Mouse (Mus musculus): Measurements from ENCODE around the gene Zfp341. TPM values are rescaled to one million over a fixed set of nuclear protein-coding genes. Genes with fewer than 3 reads are reported as not detected.
A peak's percentile ranks its signal among the peaks of the same experiment; 100 is the strongest.

The Zfp341 gene
- polyA plus RNA-seq, 1 experiment from 2014 or later, result 0.85 TPM

DNA sequence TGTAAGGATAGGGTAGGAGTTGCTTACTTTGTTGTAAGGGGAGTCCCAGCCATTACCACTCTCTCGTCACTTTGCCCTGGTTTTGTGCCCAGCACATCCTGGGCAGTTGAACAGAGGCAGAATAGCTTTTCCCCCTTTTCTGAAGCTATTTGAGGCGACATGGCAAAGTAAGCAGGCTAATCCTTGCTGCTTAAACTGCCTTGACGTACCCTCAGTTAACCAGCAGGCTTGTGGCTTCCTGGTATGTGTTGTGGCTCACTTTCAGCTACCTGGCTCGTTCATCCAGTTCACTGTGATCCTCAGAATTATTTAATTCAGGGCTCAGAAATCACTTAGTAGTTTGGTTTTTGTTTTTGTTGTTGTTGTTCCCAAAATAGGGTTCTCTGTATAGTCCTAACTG lies 57.6 kb downstream of the Zfp341 start:
- 70% methylated on average over 4 of the region's 4 CpGs for WGBS (ENCODE audit: insufficient replicate concordance)

GRCm38 (mm10) chr2:154674008-154674407 lies 60.9 kb downstream of the Zfp341 start:
- TF ChIP-seq EP300 (IDR thresholded peaks at IDR 0.05; ENCODE audit: low read depth) (no peak), CTCF (IDR thresholded peaks at IDR 0.05; ENCODE audit: low read depth) (no peak)
- H3K27ac ChIP-seq (ENCODE audit: low read depth), result no peak overlapping the region
- no peak for DNase-seq
- H3K27me3 ChIP-seq (ENCODE audit: insufficient read depth, low read length), result no peaks in the 10 kb centered on the region
- no peak overlapping the region for H3K9ac ChIP-seq (replicated peaks)
- no peak overlapping the region for H3K4me2 ChIP-seq (ENCODE audit: low read depth, low read length)
- WGBS (ENCODE audit: insufficient replicate concordance), result 86% methylated on average over 4 of the region's 4 CpGs
- H3K9me3 ChIP-seq (ENCODE audit: low read length), result no peaks in the 10 kb centered on the region
- peaks cover 3% of the 10 kb centered on the region for H3K36me3 ChIP-seq (replicated peaks; ENCODE audit: insufficient read depth, low read length)
- peaks cover 13% of the 10 kb centered on the region for H3K4me1 ChIP-seq (ENCODE audit: insufficient read depth)
- ATAC-seq, result no peak
- H3K4me3 ChIP-seq (ENCODE audit: low read depth, low read length), result no peak overlapping the region

More for the DNA sequence above, 57.6 kb downstream of the Zfp341 start:
- TF ChIP-seq CTCF (IDR thresholded peaks at IDR 0.05; ENCODE audit: low read depth), result no peak
- TF ChIP-seq EP300 (IDR thresholded peaks at IDR 0.05; ENCODE audit: low read depth), result no peak
- ATAC-seq (no peak), DNase-seq (no peak)
- Histone ChIP-seq H3K9me3 (ENCODE audit: low read length) (no peaks in the 10 kb centered on the region), H3K27me3 (ENCODE audit: insufficient read depth, low read length) (no peaks in the 10 kb centered on the region), H3K27ac (ENCODE audit: low read depth) (no peak overlapping the region), H3K4me2 (ENCODE audit: low read depth, low read length) (no peak overlapping the region), H3K4me3 (ENCODE audit: low read depth, low read length) (no peak overlapping the region), H3K36me3 (replicated peaks; ENCODE audit: insufficient read depth, low read length) (peaks cover 7% of the 10 kb centered on the region), H3K4me1 (ENCODE audit: insufficient read depth) (no peaks in the 10 kb centered on the region), H3K9ac (replicated peaks) (no peak overlapping the region)

- Histone ChIP-seq H3K4me3 (ENCODE audit: low read depth, low read length) (0 out of 2 replicates have a peak overlapping the region, but pooled peaks have one; percentile 1), H3K9ac (replicated peaks) (peak overlapping the region; percentile 3; the same call in 1 of the 2 replicates), H3K4me1 (ENCODE audit: insufficient read depth) (peaks cover 14% of the 10 kb centered on the region), H3K9me3 (ENCODE audit: low read length) (no peaks in the 10 kb centered on the region), H3K27me3 (ENCODE audit: insufficient read depth, low read length) (no peaks in the 10 kb centered on the region), H3K36me3 (replicated peaks; ENCODE audit: insufficient read depth, low read length) (peaks cover 4% of the 10 kb centered on the region), H3K27ac (ENCODE audit: low read depth) (peak overlapping the region; percentile 59), H3K4me2 (ENCODE audit: low read depth, low read length) (peak overlapping the region; percentile 44)
- no peak for TF ChIP-seq CTCF (IDR thresholded peaks at IDR 0.05; ENCODE audit: low read depth)
- TF ChIP-seq EP300 (IDR thresholded peaks at IDR 0.05; ENCODE audit: low read depth), result no peak
- ATAC-seq (peak; percentile 71), DNase-seq (no peak)
- 56% methylated on average over 19 of the region's 19 CpGs for WGBS (ENCODE audit: insufficient replicate concordance)
Measured at GRCm38 (mm10) chr2:154676653-154677609, 63.8 kb downstream of the Zfp341 start.

DNA sequence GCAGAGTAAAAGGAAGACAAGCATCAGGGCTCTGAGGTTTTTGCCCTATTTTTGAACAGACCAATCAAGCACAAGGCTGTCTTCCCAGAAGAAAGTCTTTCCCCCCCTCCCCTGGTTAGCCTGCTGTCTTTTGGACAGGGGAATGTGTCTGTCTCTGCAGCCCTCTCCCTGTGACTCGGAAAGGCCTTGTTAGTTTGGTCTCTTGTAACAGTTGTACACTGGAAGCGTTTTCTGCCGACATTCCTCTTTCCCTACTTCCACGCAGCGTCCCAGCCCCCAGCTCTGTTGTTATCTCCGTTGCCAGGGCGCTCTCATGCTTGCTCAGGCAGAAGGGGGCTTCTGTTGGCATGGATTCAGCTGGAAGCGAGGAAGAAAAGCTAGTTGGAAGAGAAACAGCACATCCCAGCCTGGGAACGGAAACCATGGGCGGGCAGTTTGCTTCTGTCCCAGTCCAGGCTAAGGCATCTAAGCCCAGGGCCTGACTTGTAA lies 64.6 kb downstream of the Zfp341 start:
- Histone ChIP-seq H3K9ac (replicated peaks) (peak overlapping the region; percentile 3; the same call in 1 of the 2 replicates), H3K4me2 (ENCODE audit: low read depth, low read length) (peak overlapping the region; percentile 44), H3K27ac (ENCODE audit: low read depth) (peak overlapping the region; percentile 59), H3K4me1 (ENCODE audit: insufficient read depth) (peaks cover 14% of the 10 kb centered on the region), H3K36me3 (replicated peaks; ENCODE audit: insufficient read depth, low read length) (peaks cover 4% of the 10 kb centered on the region; the same call in 1 of the 2 replicates), H3K4me3 (ENCODE audit: low read depth, low read length) (0 out of 2 replicates have a peak overlapping the region, but pooled peaks have one; percentile 1), H3K27me3 (ENCODE audit: insufficient read depth, low read length) (no peaks in the 10 kb centered on the region), H3K9me3 (ENCODE audit: low read length) (no peaks in the 10 kb centered on the region)
- no peak for TF ChIP-seq CTCF (IDR thresholded peaks at IDR 0.05; ENCODE audit: low read depth)
- TF ChIP-seq EP300 (IDR thresholded peaks at IDR 0.05; ENCODE audit: low read depth), result no peak
- ATAC-seq (peak; percentile 14), DNase-seq (peak; percentile 37)
- WGBS (ENCODE audit: insufficient replicate concordance), result 62% methylated on average over 10 of the region's 10 CpGs

DNA sequence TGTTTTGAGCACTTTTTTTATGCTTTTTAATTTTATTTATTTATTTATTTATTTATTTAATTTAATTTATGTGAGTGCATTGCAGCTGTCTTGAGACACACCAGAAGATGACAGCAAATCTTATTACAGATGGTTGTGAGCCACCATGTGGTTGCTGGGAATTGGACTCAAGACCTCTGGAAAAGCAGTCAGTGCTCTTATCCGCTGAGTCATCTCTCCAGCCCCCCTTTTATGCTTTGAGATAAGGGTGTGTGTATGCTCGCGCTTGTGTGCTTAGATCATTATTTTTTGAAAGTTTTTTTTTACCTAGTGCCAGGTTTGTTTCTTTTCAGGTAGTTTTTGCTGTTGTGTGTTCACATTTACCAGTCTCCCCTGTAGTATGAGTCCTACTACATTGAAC lies 65.9 kb downstream of the Zfp341 start:
- no peak for TF ChIP-seq EP300 (IDR thresholded peaks at IDR 0.05; ENCODE audit: low read depth)
- TF ChIP-seq CTCF (IDR thresholded peaks at IDR 0.05; ENCODE audit: low read depth), result no peak

DNA sequence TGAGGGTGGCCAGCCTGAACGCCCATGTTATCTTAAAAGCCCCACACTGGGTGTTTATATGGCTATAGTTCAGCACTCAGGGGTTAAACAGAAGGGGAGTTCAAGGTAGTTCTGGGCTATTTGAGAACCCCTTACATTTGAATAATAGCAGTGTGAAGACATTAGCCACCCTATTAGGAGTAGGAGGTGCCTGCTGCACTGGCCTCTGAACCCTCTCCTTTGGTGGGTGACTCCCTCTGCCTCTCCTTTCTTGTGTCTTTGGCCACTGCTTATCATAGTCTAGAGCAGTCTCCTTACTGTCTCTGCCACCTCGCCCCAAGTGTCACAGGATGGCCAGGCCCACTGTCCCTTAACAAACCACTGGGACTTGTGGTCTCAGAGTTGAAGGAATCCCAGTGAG lies 67.2 kb downstream of the Zfp341 start:
- Histone ChIP-seq H3K4me2 (ENCODE audit: low read depth, low read length) (no peak overlapping the region), H3K27me3 (ENCODE audit: insufficient read depth, low read length) (no peaks in the 10 kb centered on the region), H3K36me3 (replicated peaks; ENCODE audit: insufficient read depth, low read length) (peaks cover 4% of the 10 kb centered on the region; the same call in 1 of the 2 replicates), H3K27ac (ENCODE audit: low read depth) (no peak overlapping the region), H3K9ac (replicated peaks) (no peak overlapping the region), H3K9me3 (ENCODE audit: low read length) (no peaks in the 10 kb centered on the region), H3K4me1 (ENCODE audit: insufficient read depth) (peaks cover 17% of the 10 kb centered on the region), H3K4me3 (ENCODE audit: low read depth, low read length) (no peak overlapping the region)
- DNase-seq (no peak), ATAC-seq (no peak)
- no peak for TF ChIP-seq EP300 (IDR thresholded peaks at IDR 0.05; ENCODE audit: low read depth)
- no peak for TF ChIP-seq CTCF (IDR thresholded peaks at IDR 0.05; ENCODE audit: low read depth)
- 67% methylated on average over 2 of the region's 2 CpGs for WGBS (ENCODE audit: insufficient replicate concordance)

More for the DNA sequence above, 65.9 kb downstream of the Zfp341 start:
- H3K27me3 ChIP-seq (ENCODE audit: insufficient read depth, low read length), result no peaks in the 10 kb centered on the region
- 61% methylated on average over 3 of the region's 3 CpGs for WGBS (ENCODE audit: insufficient replicate concordance)
- H3K9me3 ChIP-seq (ENCODE audit: low read length), result no peaks in the 10 kb centered on the region
- H3K9ac ChIP-seq (replicated peaks), result no peak overlapping the region
- peaks cover 4% of the 10 kb centered on the region; the same call in 1 of the 2 replicates for H3K36me3 ChIP-seq (replicated peaks; ENCODE audit: insufficient read depth, low read length)
- no peak overlapping the region for H3K27ac ChIP-seq (ENCODE audit: low read depth)
- H3K4me1 ChIP-seq (ENCODE audit: insufficient read depth), result peaks cover 14% of the 10 kb centered on the region
- ATAC-seq (no peak), DNase-seq (no peak)
- H3K4me2 ChIP-seq (ENCODE audit: low read depth, low read length), result no peak overlapping the region
- H3K4me3 ChIP-seq (ENCODE audit: low read depth, low read length), result no peak overlapping the region

Data from liver, postnatal 0 days (tissue).